Mouse (Mus musculus) naive thymus-derived CD4-positive, alpha-beta T cell, adult 5 months (primary cell): ENCODE data around the gene Skint9. TPM values are rescaled to one million over a fixed set of nuclear protein-coding genes. Genes with fewer than 3 reads are reported as not detected.

ENCODE experiments used
- polyA plus RNA-seq: library from polyadenylated mRNA; unstranded; fragments of 100-300 nt; shearing (Covaris generic); gene quantifications from one replicate; pipeline ENCODE4 v1.2.1, GENCODE M21; 2017

The Skint9 gene
- not detected for polyA plus RNA-seq

GRCm38 (mm10) chr4:112433885-112434284 lies at the start of gene Skint9:
TSS of gene Skint9 (minus strand) at chr4:112433985.

Other genes starting within 250 kb of the Skint9 start
- gene Skint3, start 201.7 kb downstream of the Skint9 start, polyA plus RNA-seq = not detected
- gene Skint2, start 123.2 kb upstream of the Skint9 start, polyA plus RNA-seq = not detected